Mouse (Mus musculus) gastrocnemius, postnatal 10 days (tissue): ENCODE results near the gene Gcc1. TPM values are rescaled to one million over a fixed set of nuclear protein-coding genes. Genes with fewer than 3 reads are reported as not detected.

Experiments
- DNase-seq: peaks from one replicate; pipeline ENCODE4 v3.0.0; 2021; ENCODE audit warnings: mixed read lengths
- total RNA-seq, 2 experiments: library from RNA; stranded (reverse); gene quantifications; 2 replicates each; pipeline ENCODE4 v1.2.3; 2021

Gcc1 gene
- total RNA-seq, 2 experiments from 2014 or later, result 5.7 to 7.9 TPM

GRCm38 (mm10) chr6:28422651-28423290 lies 5.4 kb downstream of the Gcc1 start:
- no peak for DNase-seq

- peak; percentile 95 for DNase-seq
Measured at GRCm38 (mm10) chr6:28421469-28422000, 6.7 kb downstream of the Gcc1 start.

DNA sequence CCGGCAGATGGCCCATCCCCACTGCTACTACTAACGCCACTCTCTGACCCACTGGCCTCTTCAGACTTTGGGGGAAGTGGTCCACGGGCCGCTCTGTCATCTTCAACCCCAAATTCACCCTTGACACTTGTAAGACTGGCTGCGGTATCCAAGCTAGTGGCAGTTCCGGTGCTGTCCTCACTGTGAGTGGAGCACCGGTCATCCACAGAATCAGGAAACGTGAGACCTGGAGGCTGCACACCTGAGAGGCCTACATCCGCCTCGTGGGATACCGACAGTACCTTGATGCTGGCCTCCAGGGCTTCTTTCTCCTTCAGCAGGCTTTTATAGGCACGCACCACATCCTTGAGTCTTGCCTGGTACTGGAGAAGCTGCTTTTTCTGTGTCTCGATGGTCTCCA lies 7.3 kb downstream of the Gcc1 start:
- no peak for DNase-seq

- DNase-seq, result no peak
Measured at GRCm38 (mm10) chr6:28420361-28420760, 7.8 kb downstream of the Gcc1 start.

GRCm38 (mm10) chr6:28419673-28420072 lies 8.5 kb downstream of the Gcc1 start:
- DNase-seq, result no peak

DNA sequence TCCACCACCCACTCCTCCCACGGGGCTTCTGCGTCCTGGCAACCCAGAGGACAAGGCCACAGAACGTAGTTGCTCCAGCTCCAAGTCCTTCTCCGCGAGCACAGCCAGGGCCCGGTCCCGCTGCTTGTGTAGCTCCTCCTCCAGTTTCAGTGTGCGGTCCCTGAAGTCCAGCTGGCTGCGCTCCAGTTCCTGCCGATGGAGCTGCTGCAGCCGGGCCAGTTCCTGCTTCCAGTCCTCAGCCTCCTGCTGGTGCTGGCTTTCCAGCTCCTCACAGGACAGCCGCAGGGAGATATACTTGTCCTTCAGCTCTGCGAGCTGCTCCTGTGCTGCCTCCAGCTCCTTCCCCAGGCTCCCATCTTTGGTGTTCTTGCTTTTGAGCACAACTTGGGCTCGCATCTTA lies 9.7 kb downstream of the Gcc1 start:
- peak; percentile 91 for DNase-seq

GRCm38 (mm10) chr6:28416981-28417380 lies 11.2 kb downstream of the Gcc1 start:
- DNase-seq, result no peak

- no peak for DNase-seq
Measured at GRCm38 (mm10) chr6:28411236-28411635, 17.0 kb downstream of the Gcc1 start.

DNA sequence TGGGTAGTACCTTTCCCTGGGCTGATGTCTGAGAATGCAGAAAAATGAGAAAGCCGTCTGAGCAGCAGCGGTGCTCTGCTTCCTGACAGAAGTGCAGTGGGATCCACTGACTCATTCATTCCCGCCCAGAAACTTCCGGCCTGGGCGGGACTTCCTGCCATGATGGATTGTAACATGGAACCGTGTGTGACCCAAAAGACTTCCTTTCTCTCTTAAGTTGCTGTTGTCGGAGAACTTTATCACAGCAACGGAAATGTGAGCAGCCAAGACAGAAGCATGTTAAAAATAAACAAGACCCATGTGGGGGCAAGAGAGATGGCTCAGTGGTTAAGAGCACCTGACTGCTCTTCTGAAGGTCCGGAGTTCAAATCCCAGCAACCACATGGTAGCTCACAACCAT lies 18.1 kb downstream of the Gcc1 start:
- no peak for DNase-seq

DNA sequence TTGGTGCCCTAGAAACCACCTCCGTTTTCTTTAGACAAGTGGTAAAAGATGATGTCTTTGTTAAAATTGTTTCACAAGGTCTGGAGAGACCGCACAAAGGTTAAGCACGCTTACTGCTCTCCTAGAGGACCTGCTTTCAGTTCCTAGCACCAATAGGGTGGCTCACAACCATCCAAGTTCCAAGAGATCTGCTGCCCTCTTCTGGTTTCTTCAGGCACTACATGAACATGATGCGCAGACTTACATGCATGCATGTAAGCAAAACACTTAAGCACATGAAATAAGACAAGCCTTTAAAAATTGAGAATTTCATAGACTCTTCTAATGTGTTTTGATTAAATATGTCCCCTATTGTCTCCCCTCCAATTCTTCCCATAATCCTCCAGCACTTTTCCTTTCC lies 28.4 kb downstream of the Gcc1 start:
- DNase-seq, result no peak

GRCm38 (mm10) chr6:28398726-28399125 lies 29.5 kb downstream of the Gcc1 start:
- no peak for DNase-seq

DNA sequence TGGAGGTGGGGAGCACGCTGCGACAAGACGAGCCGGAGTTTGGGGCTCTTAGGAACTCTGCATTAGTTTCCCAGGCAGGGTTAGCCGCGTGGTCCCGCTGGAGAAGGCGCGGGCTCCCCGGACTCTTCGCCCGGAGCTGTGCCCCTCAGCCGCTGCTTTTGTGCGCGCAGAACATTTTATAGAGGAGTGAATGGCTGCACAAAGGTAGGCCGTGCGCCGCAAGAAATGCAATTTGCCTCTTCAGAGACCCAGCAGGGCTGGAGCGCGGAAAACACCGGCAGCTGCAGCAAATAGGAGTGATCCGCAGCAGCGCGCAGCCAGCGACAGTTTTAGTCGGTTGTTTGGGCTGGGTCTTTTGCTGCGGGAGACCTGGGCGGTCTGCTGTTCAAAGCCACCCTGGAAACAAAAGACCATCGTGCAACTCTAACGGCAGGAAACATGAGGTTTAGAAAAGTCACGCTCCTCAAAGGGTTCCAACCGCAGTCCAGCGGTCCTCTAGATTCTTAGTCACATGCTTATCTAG lies 30.4 kb downstream of the Gcc1 start, which contains the start of gene Zfp800:
Gene Zfp800, minus strand, starts transcription at position 325 of the 523 bp plus-strand sequence.
- DNase-seq, result peak; percentile 4

DNA sequence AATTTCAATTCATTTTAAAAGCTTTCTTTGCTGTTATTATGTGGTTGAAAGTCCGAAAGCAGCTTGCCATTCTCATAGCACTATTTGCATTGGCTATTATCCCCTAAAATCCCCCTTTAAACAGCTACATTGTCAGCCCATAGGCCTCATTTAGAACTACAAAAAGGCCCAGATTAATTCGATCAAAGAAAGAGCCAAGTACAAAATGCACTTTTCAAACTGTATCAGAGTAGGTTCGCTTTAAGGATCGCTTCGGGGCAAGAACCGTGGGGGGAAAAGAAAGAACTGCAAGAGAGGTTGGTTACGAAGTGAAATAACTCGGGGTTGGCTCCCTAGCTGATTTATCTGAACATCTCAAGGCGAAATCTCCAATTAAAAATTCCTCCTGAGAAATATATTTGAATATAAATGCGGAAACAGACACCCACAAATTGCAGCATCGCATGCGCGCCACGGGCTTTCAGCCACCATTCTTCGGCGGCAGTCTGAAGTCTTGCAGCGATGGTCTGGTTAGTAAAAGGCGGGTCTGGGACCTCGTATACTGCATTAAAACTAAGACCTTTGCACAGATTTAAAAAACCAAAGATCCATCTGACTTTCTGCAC lies 31.2 kb downstream of the Gcc1 start:
- DNase-seq, result no peak

DNA sequence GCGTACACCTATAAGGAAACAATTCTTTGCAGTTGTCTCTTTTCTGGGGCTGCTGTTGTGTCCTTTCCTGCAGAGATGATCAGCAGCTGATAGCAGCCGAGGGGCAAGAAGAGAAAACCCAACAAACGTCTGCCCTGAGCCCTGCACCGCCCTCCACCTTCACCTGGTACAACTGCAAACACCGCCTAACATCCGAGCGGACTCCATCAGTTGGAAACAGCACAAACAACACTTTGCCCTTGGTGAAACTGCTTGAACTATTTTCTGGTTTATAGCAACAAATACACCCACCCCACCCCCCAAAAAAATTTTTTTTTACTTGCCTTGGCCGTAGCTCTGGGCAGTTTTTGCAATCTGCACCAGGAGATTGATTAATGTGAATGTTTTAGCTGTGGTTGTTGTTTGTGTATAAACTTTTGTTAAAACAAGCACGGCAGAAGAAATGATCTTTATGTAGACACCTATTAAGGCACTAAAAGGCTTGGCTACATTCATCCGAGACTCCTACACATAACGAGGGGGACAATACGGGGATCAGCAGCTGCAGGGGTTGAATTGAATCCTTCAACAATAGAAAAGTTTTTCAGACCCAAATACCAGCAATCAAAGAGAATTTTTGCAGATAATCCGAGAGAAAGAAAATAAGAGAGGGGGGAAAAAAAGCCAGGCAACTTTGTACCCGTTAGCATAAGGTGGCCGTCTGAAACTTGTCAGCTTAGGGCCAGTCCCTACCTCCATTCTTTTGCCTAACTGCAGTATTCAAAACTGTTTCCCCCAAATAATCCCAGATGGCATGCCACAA lies 31.9 kb downstream of the Gcc1 start:
- no peak for DNase-seq

- DNase-seq, result no peak
Measured at GRCm38 (mm10) chr6:28389038-28389437, 39.2 kb downstream of the Gcc1 start.

- no peak for DNase-seq
Measured at GRCm38 (mm10) chr6:28385169-28385568, 43.0 kb downstream of the Gcc1 start.

GRCm38 (mm10) chr6:28381983-28382382 lies 46.2 kb downstream of the Gcc1 start:
- no peak for DNase-seq

- DNase-seq, result no peak
Measured at GRCm38 (mm10) chr6:28369966-28370683, 58.1 kb downstream of the Gcc1 start.

GRCm38 (mm10) chr6:28367575-28367974 lies 60.6 kb downstream of the Gcc1 start:
- no peak for DNase-seq
